Mouse (Mus musculus): ENCODE data around the gene Afdn. TPM values are rescaled to one million over a fixed set of nuclear protein-coding genes. Genes with fewer than 3 reads are reported as not detected.

Afdn gene
- polyA plus RNA-seq, 1 experiment: 15.6 TPM

- Histone ChIP-seq H3K4me3 (ENCODE audit: control insufficient read depth, low read depth, low read length) (no peak overlapping the region), H3K4me1 (ENCODE audit: control insufficient read depth, insufficient read depth, low read length) (no peaks in the 10 kb centered on the region), H3K36me3 (ENCODE audit: control insufficient read depth, insufficient read depth, low read length) (peaks cover 3% of the 10 kb centered on the region), H3K27me3 (ENCODE audit: control insufficient read depth, insufficient read depth, low read length) (no peaks in the 10 kb centered on the region), H3K27ac (ENCODE audit: control insufficient read depth, insufficient read depth, low read depth, low read length) (no peak overlapping the region)
- TF ChIP-seq POLR2A (IDR thresholded peaks at IDR 0.05; ENCODE audit: control insufficient read depth, low read depth, low read length) (no peak), CTCF (IDR thresholded peaks at IDR 0.05; ENCODE audit: control insufficient read depth, insufficient read depth, insufficient replicate concordance, low read depth, low read length) (no peak)
These were observed 130.6 kb downstream of the Afdn start for GRCm38 (mm10) chr17:13890932-13891331.

- no peak overlapping the region for H3K4me3 ChIP-seq (ENCODE audit: control insufficient read depth, low read depth, low read length)
- TF ChIP-seq CTCF (IDR thresholded peaks at IDR 0.05; ENCODE audit: control insufficient read depth, insufficient read depth, insufficient replicate concordance, low read depth, low read length) (no peak), POLR2A (IDR thresholded peaks at IDR 0.05; ENCODE audit: control insufficient read depth, low read depth, low read length) (no peak)
- no peaks in the 10 kb centered on the region for H3K36me3 ChIP-seq (ENCODE audit: control insufficient read depth, insufficient read depth, low read length)
- H3K4me1 ChIP-seq (ENCODE audit: control insufficient read depth, insufficient read depth, low read length): no peaks in the 10 kb centered on the region
- H3K27ac ChIP-seq (ENCODE audit: control insufficient read depth, insufficient read depth, low read depth, low read length): no peak overlapping the region
- no peaks in the 10 kb centered on the region for H3K27me3 ChIP-seq (ENCODE audit: control insufficient read depth, insufficient read depth, low read length)
These were observed 138.5 kb downstream of the Afdn start for GRCm38 (mm10) chr17:13898838-13899237.

- Histone ChIP-seq H3K36me3 (ENCODE audit: control insufficient read depth, insufficient read depth, low read length) (no peaks in the 10 kb centered on the region), H3K4me1 (ENCODE audit: control insufficient read depth, insufficient read depth, low read length) (no peaks in the 10 kb centered on the region), H3K27ac (ENCODE audit: control insufficient read depth, insufficient read depth, low read depth, low read length) (no peak overlapping the region), H3K27me3 (ENCODE audit: control insufficient read depth, insufficient read depth, low read length) (no peaks in the 10 kb centered on the region), H3K4me3 (ENCODE audit: control insufficient read depth, low read depth, low read length) (no peak overlapping the region)
- TF ChIP-seq CTCF (IDR thresholded peaks at IDR 0.05; ENCODE audit: control insufficient read depth, insufficient read depth, insufficient replicate concordance, low read depth, low read length) (no peak), POLR2A (IDR thresholded peaks at IDR 0.05; ENCODE audit: control insufficient read depth, low read depth, low read length) (no peak)
These were observed 138.9 kb downstream of the Afdn start for GRCm38 (mm10) chr17:13899241-13899640.

GRCm38 (mm10) chr17:13903793-13904192 lies 143.5 kb downstream of the Afdn start:
- Histone ChIP-seq H3K36me3 (ENCODE audit: control insufficient read depth, insufficient read depth, low read length) (no peaks in the 10 kb centered on the region), H3K27me3 (ENCODE audit: control insufficient read depth, insufficient read depth, low read length) (no peaks in the 10 kb centered on the region), H3K4me1 (ENCODE audit: control insufficient read depth, insufficient read depth, low read length) (no peaks in the 10 kb centered on the region), H3K4me3 (ENCODE audit: control insufficient read depth, low read depth, low read length) (no peak overlapping the region), H3K27ac (ENCODE audit: control insufficient read depth, insufficient read depth, low read depth, low read length) (no peak overlapping the region)
- no peak for TF ChIP-seq CTCF (IDR thresholded peaks at IDR 0.05; ENCODE audit: control insufficient read depth, insufficient read depth, insufficient replicate concordance, low read depth, low read length)
- TF ChIP-seq POLR2A (IDR thresholded peaks at IDR 0.05; ENCODE audit: control insufficient read depth, low read depth, low read length): no peak

GRCm38 (mm10) chr17:13907082-13907481 lies 146.7 kb downstream of the Afdn start:
- Histone ChIP-seq H3K27ac (ENCODE audit: control insufficient read depth, insufficient read depth, low read depth, low read length) (no peak overlapping the region), H3K27me3 (ENCODE audit: control insufficient read depth, insufficient read depth, low read length) (no peaks in the 10 kb centered on the region), H3K4me3 (ENCODE audit: control insufficient read depth, low read depth, low read length) (no peak overlapping the region), H3K36me3 (ENCODE audit: control insufficient read depth, insufficient read depth, low read length) (no peaks in the 10 kb centered on the region), H3K4me1 (ENCODE audit: control insufficient read depth, insufficient read depth, low read length) (no peaks in the 10 kb centered on the region)
- TF ChIP-seq CTCF (IDR thresholded peaks at IDR 0.05; ENCODE audit: control insufficient read depth, insufficient read depth, insufficient replicate concordance, low read depth, low read length) (no peak), POLR2A (IDR thresholded peaks at IDR 0.05; ENCODE audit: control insufficient read depth, low read depth, low read length) (no peak)

- H3K4me3 ChIP-seq (ENCODE audit: control insufficient read depth, low read depth, low read length): no peak overlapping the region
- H3K27ac ChIP-seq (ENCODE audit: control insufficient read depth, insufficient read depth, low read depth, low read length): no peak overlapping the region
- TF ChIP-seq POLR2A (IDR thresholded peaks at IDR 0.05; ENCODE audit: control insufficient read depth, low read depth, low read length) (no peak), CTCF (IDR thresholded peaks at IDR 0.05; ENCODE audit: control insufficient read depth, insufficient read depth, insufficient replicate concordance, low read depth, low read length) (no peak)
- H3K27me3 ChIP-seq (ENCODE audit: control insufficient read depth, insufficient read depth, low read length): no peaks in the 10 kb centered on the region
- no peaks in the 10 kb centered on the region for H3K36me3 ChIP-seq (ENCODE audit: control insufficient read depth, insufficient read depth, low read length)
- no peaks in the 10 kb centered on the region for H3K4me1 ChIP-seq (ENCODE audit: control insufficient read depth, insufficient read depth, low read length)
These were observed 147.3 kb downstream of the Afdn start for GRCm38 (mm10) chr17:13907681-13908080.

- Histone ChIP-seq H3K27me3 (ENCODE audit: control insufficient read depth, insufficient read depth, low read length) (no peaks in the 10 kb centered on the region), H3K27ac (ENCODE audit: control insufficient read depth, insufficient read depth, low read depth, low read length) (no peak overlapping the region), H3K4me1 (ENCODE audit: control insufficient read depth, insufficient read depth, low read length) (no peaks in the 10 kb centered on the region), H3K4me3 (ENCODE audit: control insufficient read depth, low read depth, low read length) (no peak overlapping the region), H3K36me3 (ENCODE audit: control insufficient read depth, insufficient read depth, low read length) (no peaks in the 10 kb centered on the region)
- TF ChIP-seq POLR2A (IDR thresholded peaks at IDR 0.05; ENCODE audit: control insufficient read depth, low read depth, low read length) (no peak), CTCF (IDR thresholded peaks at IDR 0.05; ENCODE audit: control insufficient read depth, insufficient read depth, insufficient replicate concordance, low read depth, low read length) (no peak)
These were observed 153.6 kb downstream of the Afdn start for GRCm38 (mm10) chr17:13913951-13914350.

GRCm38 (mm10) chr17:13914531-13914930 lies 154.2 kb downstream of the Afdn start:
- no peak for TF ChIP-seq POLR2A (IDR thresholded peaks at IDR 0.05; ENCODE audit: control insufficient read depth, low read depth, low read length)
- Histone ChIP-seq H3K27me3 (ENCODE audit: control insufficient read depth, insufficient read depth, low read length) (no peaks in the 10 kb centered on the region), H3K36me3 (ENCODE audit: control insufficient read depth, insufficient read depth, low read length) (no peaks in the 10 kb centered on the region), H3K4me1 (ENCODE audit: control insufficient read depth, insufficient read depth, low read length) (no peaks in the 10 kb centered on the region), H3K27ac (ENCODE audit: control insufficient read depth, insufficient read depth, low read depth, low read length) (no peak overlapping the region), H3K4me3 (ENCODE audit: control insufficient read depth, low read depth, low read length) (no peak overlapping the region)
